Mouse (Mus musculus) olfactory bulb, adult 2 months (tissue): ENCODE results near the gene Klf14.

ENCODE experiments used
- CTCF ChIP-seq: fragments of 200-500 bp; IDR thresholded peaks from 2 replicates; pipeline ENCODE4 v1.5.1; 2012; ENCODE audit warnings: low read depth, mild to moderate bottlenecking, low read length, moderate library complexity; ENCODE audit not compliant: insufficient read depth
- POLR2A ChIP-seq: fragments of 200-500 bp; IDR thresholded peaks from 2 replicates; pipeline ENCODE4 v1.6.1; 2012; ENCODE audit warnings: mild to moderate bottlenecking, low read depth, low read length, moderate library complexity; ENCODE audit not compliant: insufficient read depth

DNA sequence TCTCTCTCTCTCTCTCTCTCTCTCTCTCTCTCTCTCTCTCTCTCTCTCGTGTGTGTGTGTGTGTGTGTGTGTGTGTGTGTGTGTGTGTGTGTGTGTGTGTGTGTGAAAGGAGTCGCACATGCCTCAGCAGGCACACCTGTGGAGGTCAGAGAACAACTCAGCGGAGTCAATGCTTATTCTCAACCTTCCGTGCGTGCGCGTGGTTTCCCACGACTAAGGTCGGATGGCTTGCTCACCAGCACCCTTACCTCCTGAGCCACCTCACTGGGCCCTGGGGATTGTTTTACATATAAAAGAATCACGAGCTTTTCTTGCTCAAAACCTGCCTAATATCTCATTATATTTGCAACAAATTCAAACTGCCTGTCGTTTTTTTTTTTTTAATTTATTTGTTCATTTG, 37.1 kb downstream of the Klf14 start:
- TF ChIP-seq CTCF (no peak), POLR2A (no peak)
